Mouse (Mus musculus) midbrain, postnatal 0 days (tissue): ENCODE results near the gene Prm3. TPM values are rescaled to one million over a fixed set of nuclear protein-coding genes. Genes with fewer than 3 reads are reported as not detected.

Experiments
- ATAC-seq: fragments of 200-750 bp; cut with Nextera tagmentation; 2 replicates; pipeline ENCODE4 v1.8.0; 2017; ENCODE audit warnings: moderate number of reproducible peaks, mild to moderate bottlenecking, moderate TSS enrichment, moderate library complexity; ENCODE audit not compliant: low FRiP score
- DNase-seq: peaks from one replicate; pipeline ENCODE4 v3.0.0-alpha.2; 2015; ENCODE audit warnings: low spot score
- H3K27ac ChIP-seq: fragments of 300-500 bp; sonication (generic); 2 replicates; pipeline ENCODE4 v1.5.1; 2014; ENCODE audit warnings: low read depth, mild to moderate bottlenecking, low read length, mixed read lengths
- H3K27me3 ChIP-seq: fragments of 300-500 bp; sonication (generic); 2 replicates; pipeline ENCODE4 v1.6.1; 2014; ENCODE audit warnings: low read length, control low read depth, mixed read lengths; ENCODE audit not compliant: insufficient read depth
- H3K36me3 ChIP-seq: fragments of 300-500 bp; sonication (generic); 2 replicates; pipeline ENCODE4 v1.6.1; 2014; ENCODE audit warnings: low read length, control low read depth, mixed read lengths; ENCODE audit not compliant: insufficient read depth
- H3K4me1 ChIP-seq: fragments of 300-500 bp; sonication (generic); 2 replicates; pipeline ENCODE4 v1.6.1; 2014; ENCODE audit warnings: mild to moderate bottlenecking, control low read depth, antibody characterized with exemption, low read length, mixed read lengths; ENCODE audit not compliant: insufficient read depth
- H3K4me2 ChIP-seq: fragments of 300-500 bp; sonication (generic); 2 replicates; pipeline ENCODE4 v1.6.1; 2014; ENCODE audit warnings: low read depth, mild to moderate bottlenecking, low read length, mixed read lengths; ENCODE audit not compliant: poor library complexity, severe bottlenecking
- H3K4me3 ChIP-seq: fragments of 300-500 bp; sonication (generic); 2 replicates; pipeline ENCODE4 v1.5.1; 2014; ENCODE audit warnings: low read depth, mild to moderate bottlenecking, low read length, moderate library complexity
- H3K9ac ChIP-seq: fragments of 300-500 bp; sonication (generic); replicated peaks from 2 replicates; pipeline ENCODE4 v1.6.1; 2014; ENCODE audit warnings: mild to moderate bottlenecking, low read length, moderate library complexity, mixed read lengths; ENCODE audit not compliant: poor library complexity, severe bottlenecking
- H3K9me3 ChIP-seq: fragments of 300-500 bp; sonication (generic); 2 replicates; pipeline ENCODE4 v1.6.1; 2016; ENCODE audit warnings: low read length, control low read depth
- CTCF ChIP-seq: IDR thresholded peaks from 2 replicates; pipeline ENCODE4 v1.5.1; 2016; ENCODE audit warnings: antibody characterized with exemption, mild to moderate bottlenecking
- WGBS: fragments of 180-500 bp; shearing (Covaris S2); extraction: QIAGEN DNeasy Blood & Tissue Kit; methylation state at CpG from one replicate; pipeline ENCODE4 v1.1.7; 2014; 5-methylcytosine and 5-hydroxymethylcytosine counted together
- polyA plus RNA-seq: library from polyadenylated mRNA; unstranded; fragments of >200 nt; fragmentation: Nextera tagmentation; extraction: Ambion mirVana; gene quantifications from 2 replicates; pipeline ENCODE4 v1.2.1, GENCODE M21; 2015
- total RNA-seq: library from RNA; depleted of rRNA; stranded (reverse); fragments of >200 nt; gene quantifications from 2 replicates; pipeline ENCODE4 v1.2.3, GENCODE M21; 2014

The Prm3 gene
- total and polyA plus RNA-seq, 2 experiments from 2014 or later, result not detected

- Histone ChIP-seq H3K9me3 (no peaks in the 10 kb centered on the region), H3K4me2 (no peak overlapping the region), H3K4me3 (no peak overlapping the region), H3K27me3 (no peaks in the 10 kb centered on the region), H3K9ac (no peak overlapping the region), H3K4me1 (no peaks in the 10 kb centered on the region), H3K27ac (no peak overlapping the region), H3K36me3 (no peaks in the 10 kb centered on the region)
- no peak for ATAC-seq
- WGBS, result 66% methylated on average over 19 of the region's 19 CpGs
- TF ChIP-seq CTCF, result no peak
- no peak for DNase-seq
Observed at GRCm38 (mm10) chr16:10771769-10772510, 18.8 kb downstream of the Prm3 start.

DNA sequence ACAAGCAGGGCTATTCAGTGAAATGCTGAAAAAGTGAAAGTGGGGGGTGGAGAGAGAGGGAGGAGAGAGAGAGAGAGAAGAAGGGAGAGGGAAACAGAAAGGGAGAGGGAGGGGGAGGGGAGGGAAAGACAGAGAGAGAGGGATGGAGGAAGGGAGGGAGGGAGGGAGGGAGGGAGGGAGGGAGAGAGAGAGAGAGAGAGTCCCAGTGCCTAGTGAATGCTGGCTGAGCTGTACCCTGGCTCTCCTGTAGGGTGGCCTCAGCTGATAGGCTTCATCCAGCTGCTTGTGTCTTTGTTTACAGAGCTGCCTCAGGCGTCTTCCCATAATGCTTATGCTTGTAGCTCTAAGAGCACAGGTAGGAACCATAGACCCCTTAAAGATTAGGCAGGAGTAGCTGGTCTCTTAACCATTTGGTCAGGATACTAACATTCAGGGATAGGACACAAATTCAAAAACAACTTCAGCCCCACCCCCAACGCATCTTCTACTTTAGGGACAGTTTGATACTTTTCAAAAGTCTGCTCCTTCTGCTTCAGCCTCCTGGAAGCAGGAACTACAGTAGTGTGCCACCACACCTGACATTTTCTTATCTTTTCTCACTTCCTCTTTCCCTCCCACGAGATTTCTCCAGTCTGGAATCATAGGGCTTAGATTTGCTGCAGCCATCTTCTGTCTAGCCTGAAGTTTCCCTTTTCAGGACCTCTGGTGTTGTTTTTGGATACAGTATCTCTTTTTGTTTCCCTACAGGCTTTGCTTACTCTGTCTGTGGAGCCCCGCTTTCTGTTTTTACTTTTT, 20.0 kb downstream of the Prm3 start:
- no peak overlapping the region for H3K4me2 ChIP-seq
- H3K36me3 ChIP-seq, result no peaks in the 10 kb centered on the region
- ATAC-seq (no peak), DNase-seq (no peak)
- H3K4me3 ChIP-seq, result no peak overlapping the region
- TF ChIP-seq CTCF, result 0 out of 2 replicates have a peak, but pooled peaks have one; percentile 3
- 51% methylated on average over 4 of the region's 4 CpGs for WGBS
- no peaks in the 10 kb centered on the region for H3K4me1 ChIP-seq
- no peaks in the 10 kb centered on the region for H3K27me3 ChIP-seq
- H3K9me3 ChIP-seq, result no peaks in the 10 kb centered on the region
- H3K9ac ChIP-seq, result no peak overlapping the region
- no peak overlapping the region for H3K27ac ChIP-seq

DNA sequence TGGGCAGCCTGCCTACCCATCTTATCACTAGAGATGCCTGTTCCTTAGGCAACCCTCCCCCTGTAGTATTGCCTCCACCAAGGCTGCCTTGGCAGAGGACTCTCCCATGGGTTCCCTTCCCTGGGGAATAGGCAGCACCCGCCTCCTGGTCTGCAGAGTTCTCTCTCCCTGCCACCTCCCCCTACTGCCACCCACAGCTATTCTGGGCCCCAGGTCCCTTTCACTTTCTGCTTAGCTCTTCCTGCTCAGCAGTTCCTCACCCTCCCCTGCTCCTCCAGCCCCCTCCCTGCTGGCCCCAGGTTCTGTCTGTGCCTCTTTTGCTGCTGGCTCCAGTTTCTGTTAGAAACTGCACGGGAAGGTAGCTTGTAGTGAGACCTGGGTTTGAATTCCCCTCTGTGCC, 21.1 kb downstream of the Prm3 start:
- H3K4me2 ChIP-seq, result no peak overlapping the region
- no peak for TF ChIP-seq CTCF
- ATAC-seq, result no peak
- no peak overlapping the region for H3K27ac ChIP-seq
- no peak overlapping the region for H3K9ac ChIP-seq
- no peaks in the 10 kb centered on the region for H3K36me3 ChIP-seq
- H3K27me3 ChIP-seq, result no peaks in the 10 kb centered on the region
- H3K9me3 ChIP-seq, result no peaks in the 10 kb centered on the region
- WGBS, result 31% methylated on average over 2 of the region's 2 CpGs
- H3K4me1 ChIP-seq, result no peaks in the 10 kb centered on the region
- H3K4me3 ChIP-seq, result no peak overlapping the region
- no peak for DNase-seq

DNA sequence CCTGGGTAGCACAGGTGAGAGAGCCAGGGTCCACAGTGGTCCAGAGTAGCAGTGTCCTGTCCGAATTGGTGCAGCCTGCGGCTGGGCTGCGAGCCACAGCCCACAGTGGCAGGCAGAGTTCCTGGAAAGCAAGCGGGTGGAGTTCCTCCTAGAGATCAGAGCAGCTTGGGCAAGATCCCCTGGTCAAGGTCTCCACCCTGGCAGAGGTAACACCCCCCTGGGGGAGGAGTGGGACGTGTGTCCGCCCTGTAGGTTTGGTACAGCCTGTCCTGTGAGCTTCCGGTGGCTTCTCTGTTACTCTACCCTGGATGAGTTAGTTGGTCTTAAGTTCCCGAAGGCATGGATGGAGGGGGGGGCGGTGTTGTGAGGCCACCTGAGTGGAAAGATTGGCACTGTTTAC, 21.9 kb downstream of the Prm3 start:
- Histone ChIP-seq H3K4me3 (no peak overlapping the region), H3K4me2 (no peak overlapping the region), H3K27ac (no peak overlapping the region), H3K9ac (no peak overlapping the region), H3K36me3 (no peaks in the 10 kb centered on the region), H3K4me1 (no peaks in the 10 kb centered on the region), H3K27me3 (no peaks in the 10 kb centered on the region), H3K9me3 (no peaks in the 10 kb centered on the region)
- 62% methylated on average over 9 of the region's 9 CpGs for WGBS
- no peak for TF ChIP-seq CTCF
- DNase-seq, result no peak
- no peak for ATAC-seq

DNA sequence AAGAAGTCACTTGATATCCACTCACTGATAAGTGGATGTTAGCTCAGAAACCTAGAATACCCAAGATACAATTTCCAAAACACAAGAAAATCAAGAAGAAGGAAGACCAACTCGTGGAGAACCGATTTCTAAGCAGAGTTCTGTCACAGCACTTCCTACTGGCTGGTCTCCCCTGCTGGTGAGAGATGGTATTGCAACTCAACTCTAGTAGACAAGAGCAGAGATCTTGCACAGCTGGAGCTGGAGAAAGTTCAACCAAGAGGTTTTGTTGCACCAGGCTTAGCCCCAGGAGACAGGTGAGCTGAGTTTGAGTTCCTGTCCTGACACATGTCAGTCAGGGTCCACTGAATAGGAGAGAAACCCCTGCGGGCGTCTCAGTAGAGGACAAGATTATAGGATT, 23.6 kb downstream of the Prm3 start:
- ATAC-seq, result no peak
- no peak overlapping the region for H3K4me3 ChIP-seq
- H3K4me1 ChIP-seq, result no peaks in the 10 kb centered on the region
- 39% methylated on average over 4 of the region's 4 CpGs for WGBS
- no peaks in the 10 kb centered on the region for H3K36me3 ChIP-seq
- no peak overlapping the region for H3K4me2 ChIP-seq
- peak; percentile 77 for TF ChIP-seq CTCF
- H3K27me3 ChIP-seq, result no peaks in the 10 kb centered on the region
- DNase-seq, result peak; percentile 69
- H3K9ac ChIP-seq, result no peak overlapping the region
- H3K27ac ChIP-seq, result no peak overlapping the region
- no peaks in the 10 kb centered on the region for H3K9me3 ChIP-seq

DNA sequence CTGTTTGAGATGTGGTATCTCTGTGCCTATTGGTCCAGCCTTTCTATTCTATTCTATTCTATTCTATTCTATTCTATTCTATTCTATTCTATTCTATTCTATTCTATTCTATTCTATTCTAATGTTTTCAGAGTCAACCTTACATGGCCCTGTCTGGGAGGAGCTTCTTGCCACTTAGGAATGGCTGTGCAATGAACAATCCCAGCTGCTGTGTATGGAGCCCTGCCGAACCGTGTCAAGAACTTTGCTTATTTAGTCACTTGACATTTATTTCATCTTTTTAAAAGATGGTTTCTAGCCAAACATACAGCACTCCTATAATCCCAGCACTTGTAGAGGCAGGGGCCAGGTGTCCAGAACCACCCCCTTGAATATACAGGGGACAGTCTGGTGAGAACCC, 26.4 kb downstream of the Prm3 start:
- H3K27ac ChIP-seq, result no peak overlapping the region
- TF ChIP-seq CTCF, result no peak
- no peak overlapping the region for H3K4me2 ChIP-seq
- H3K9me3 ChIP-seq, result no peaks in the 10 kb centered on the region
- no peaks in the 10 kb centered on the region for H3K27me3 ChIP-seq
- H3K36me3 ChIP-seq, result no peaks in the 10 kb centered on the region
- H3K4me1 ChIP-seq, result no peaks in the 10 kb centered on the region
- no peak for ATAC-seq
- WGBS, result 76% methylated on average over 2 of the region's 2 CpGs
- H3K4me3 ChIP-seq, result no peak overlapping the region
- DNase-seq, result no peak
- H3K9ac ChIP-seq, result no peak overlapping the region
